Mouse (Mus musculus) brain, embryonic 14.5 days (tissue): ENCODE measurements around the gene Zwint. TPM values are rescaled to one million over a fixed set of nuclear protein-coding genes. Genes with fewer than 3 reads are reported as not detected.

Source experiments
- DNase-seq: peaks from one replicate; pipeline ENCODE4 v3.0.0-alpha.2; 2011; ENCODE audit warnings: low read depth
- CTCF ChIP-seq: fragments of 200-500 bp; IDR thresholded peaks from 2 replicates; pipeline ENCODE4 v1.5.1; 2012; ENCODE audit warnings: inconsistent platforms, mild to moderate bottlenecking, moderate library complexity, borderline replicate concordance; ENCODE audit not compliant: insufficient read depth, insufficient read length; ENCODE audit errors: extremely low read depth
- POLR2A ChIP-seq: fragments of 200-500 bp; IDR thresholded peaks from 2 replicates; pipeline ENCODE4 v1.6.1; 2012; ENCODE audit warnings: mild to moderate bottlenecking, inconsistent platforms, borderline replicate concordance; ENCODE audit not compliant: poor library complexity, insufficient read depth, insufficient read length, severe bottlenecking; ENCODE audit errors: extremely low read depth
- polyA plus RNA-seq: library from polyadenylated mRNA; depleted of rRNA; stranded (reverse); fragments of >200 nt; gene quantifications from 2 replicates; pipeline ENCODE4 v1.2.3, GENCODE M21; 2012; rRNA removed

Gene Zwint
- 499 and 520 TPM in 2 replicates for polyA plus RNA-seq

DNA sequence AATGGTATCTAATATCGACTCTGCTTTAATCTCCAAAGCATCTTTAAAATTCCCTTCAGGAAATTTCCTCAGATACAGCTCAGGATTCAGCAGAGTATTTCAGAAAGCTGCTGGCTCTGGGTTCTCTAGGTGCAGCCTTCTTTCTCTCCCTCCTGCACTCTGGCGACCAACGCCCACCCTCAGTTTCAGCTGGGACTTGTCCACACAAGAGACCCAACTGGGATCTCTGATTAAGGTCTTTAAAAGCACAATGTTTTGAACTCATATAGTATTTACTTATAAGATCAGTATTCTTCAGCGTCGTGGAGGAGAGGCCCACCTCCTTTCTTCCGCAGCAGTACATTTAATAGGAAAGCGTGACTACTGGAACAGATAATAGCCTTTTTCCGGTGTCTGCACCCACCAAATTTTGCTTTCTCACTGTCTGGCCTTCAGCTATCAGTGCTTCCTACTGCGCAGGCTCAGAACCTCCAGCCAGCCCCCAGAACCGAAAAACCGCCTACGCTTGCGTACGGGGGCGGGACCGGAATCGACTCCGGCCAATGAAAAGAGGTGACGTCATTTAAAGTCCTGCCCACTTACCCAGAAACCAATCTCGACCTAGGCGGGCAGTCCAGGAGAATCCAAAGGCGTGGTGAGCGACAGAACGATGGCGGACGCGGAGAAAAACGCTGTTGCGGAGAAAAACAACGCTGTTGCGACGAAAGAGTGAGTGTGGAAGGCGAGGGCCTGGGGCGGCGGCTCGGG, at the start of gene Zwint:
Zwint (plus strand) TSS at position 576 of the 747 bp plus-strand sequence.
- TF ChIP-seq POLR2A, result peak; percentile 42; the same call in 1 of the 2 replicates
- no peak for TF ChIP-seq CTCF
- peak; percentile 99 for DNase-seq

DNA sequence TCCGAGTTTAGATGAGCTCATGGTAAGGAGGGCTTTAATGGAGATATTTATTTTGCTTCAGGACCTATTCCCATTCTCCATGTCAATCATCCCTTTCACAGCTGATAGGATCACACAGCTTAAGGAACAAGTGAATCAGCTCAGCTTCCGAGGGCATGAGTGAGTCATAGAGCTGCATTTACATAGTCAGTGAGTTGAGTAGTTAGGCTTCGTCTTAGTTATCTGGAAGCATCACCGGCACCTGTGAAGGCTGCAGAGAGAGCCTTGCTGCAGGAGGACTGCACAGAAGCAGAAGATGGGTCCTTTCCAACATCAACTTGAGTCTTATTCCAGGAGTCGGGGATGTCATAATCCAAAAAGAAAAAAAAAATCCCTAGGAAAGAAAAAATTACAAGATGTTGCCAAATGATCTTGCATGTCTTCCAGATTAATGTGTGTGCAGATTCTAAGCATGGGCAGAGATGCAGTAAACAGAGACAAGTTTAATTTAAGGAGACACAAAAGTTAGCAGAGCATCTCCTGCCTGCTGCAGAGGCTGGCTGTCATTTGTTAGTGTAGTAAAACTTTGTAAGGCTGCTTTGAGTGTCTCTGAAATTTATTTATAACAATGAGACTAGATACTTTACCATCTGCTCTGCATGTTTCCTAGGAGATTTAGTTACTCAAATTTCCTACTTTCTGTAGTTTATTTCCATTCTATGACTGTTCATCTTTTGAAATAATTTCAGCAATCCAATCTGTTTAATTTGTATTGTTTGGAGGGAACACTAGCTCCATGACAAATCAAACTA, 41.3 kb upstream of the Zwint start:
- no peak for DNase-seq

DNA sequence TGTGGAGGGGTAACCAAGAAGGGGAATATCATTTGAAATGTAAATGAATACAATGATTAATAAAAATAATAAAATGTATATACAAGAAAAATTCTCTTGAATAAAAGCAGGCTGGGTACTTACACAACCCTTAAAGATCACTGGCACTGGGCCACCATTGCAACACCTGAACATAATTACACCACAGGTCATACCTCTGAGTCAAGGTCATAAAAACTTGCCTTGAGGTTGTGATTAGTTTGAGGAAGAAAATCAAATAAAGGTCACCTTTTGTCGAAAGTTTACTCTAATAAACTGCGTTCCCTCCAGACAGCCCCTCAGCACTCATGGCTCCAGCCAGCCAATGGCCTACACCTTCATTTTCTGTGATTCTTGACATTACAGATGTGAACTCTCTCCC, 38.5 kb upstream of the Zwint start:
- no peak for TF ChIP-seq CTCF
- TF ChIP-seq POLR2A, result no peak
- no peak for DNase-seq

More for the DNA sequence above, 41.3 kb upstream of the Zwint start:
- TF ChIP-seq CTCF (no peak), POLR2A (no peak)

DNA sequence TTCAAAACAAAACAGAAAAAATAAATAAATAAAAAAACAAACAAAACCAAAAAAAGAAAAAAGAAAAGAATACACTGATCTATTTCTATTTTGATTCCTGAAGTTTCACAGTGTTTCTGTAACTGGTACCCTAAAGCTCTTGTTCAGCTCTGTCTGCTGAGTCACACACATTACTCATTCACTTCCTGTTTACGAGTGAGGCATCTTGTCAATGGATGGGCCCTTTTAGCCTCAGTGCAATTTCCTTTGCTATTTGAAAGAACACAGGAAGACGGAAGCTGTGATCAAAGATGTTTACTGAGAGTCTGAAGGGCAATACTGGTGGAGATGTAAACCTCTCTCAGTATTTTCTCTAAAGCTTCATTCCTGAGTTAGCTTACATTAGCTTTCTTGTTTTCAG, 34.1 kb upstream of the Zwint start:
- TF ChIP-seq CTCF, result no peak
- TF ChIP-seq POLR2A, result no peak
- DNase-seq, result peak; percentile 6

DNA sequence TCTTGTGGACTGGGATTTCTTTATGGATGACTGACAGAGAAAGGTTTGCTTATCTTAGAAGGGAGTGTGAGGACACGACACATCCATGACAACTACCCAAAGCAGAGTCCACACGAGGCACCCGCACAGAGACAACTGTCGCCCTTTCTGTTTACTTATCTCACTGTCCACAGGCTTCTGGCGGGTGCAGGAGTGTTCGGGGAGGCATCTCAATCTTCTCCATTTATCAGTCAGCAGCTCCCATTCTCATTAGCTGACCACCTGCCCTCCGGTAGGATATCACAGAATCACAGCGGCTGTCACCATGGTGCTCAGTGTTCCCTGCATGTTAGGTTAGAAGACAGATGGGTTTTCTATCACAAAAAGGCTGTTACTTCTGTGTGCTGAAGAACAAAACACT, 31.1 kb upstream of the Zwint start:
- DNase-seq, result peak; percentile 19
- no peak for TF ChIP-seq POLR2A
- no peak for TF ChIP-seq CTCF

DNA sequence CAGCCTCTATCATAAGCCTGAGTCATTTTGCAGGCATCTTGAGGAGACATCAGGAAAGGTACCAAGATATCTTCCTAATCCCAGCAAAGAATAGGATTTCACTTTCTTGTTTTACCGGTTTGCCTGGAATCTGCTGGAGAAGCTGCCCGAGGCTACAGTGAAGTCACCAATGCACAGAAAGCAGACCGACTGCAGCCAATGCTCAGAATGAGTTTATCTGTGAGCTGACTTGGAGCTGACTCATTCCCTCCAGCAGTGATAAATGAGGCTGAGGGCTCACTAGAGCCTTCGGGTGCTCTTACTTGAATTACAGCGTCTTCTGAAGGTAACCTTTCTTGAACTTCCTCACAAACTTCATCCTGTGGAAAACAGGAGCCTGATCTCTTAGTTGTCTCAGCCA, 20.5 kb upstream of the Zwint start:
- TF ChIP-seq CTCF (no peak), POLR2A (no peak)
- no peak for DNase-seq

DNA sequence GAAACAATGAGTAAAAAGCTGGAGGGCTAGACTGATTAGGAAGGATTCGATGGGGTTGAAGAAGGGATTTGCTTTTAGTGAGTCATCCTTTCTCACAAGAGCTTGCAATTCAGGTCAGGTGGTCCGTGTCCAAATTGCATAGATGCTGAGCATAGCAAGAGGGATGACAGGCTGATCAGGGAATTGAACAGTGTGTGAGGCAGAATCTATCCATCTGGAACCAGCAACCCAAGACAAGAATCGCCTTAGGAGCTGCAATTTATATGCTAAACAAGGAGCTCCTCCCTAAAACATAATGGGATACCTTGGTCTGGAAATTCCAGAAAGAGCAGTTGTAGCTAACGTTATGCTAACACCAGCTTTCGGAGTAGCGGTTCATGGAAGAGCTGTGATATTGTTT, 3.8 kb upstream of the Zwint start:
- TF ChIP-seq POLR2A (no peak), CTCF (no peak)
- DNase-seq, result peak; percentile 30

DNA sequence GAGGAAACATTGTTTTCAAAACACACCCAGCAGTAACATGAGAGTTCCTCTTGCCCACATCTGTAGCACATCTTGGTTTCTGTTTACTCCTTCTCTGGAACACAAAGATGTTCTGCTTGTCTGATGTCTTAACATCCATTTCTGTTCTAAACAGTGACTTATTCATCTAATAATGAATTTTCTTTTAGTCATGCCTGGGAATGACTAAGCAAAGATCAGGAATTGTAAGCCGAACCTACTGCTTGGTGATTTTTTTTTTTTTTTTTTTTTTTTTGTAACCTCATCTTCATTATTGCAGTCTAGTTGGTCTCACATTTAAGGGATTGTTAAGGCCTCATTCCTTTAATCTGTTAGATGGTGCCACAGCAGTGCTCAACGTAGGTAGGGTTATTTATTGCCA, 848 bp upstream of the Zwint start:
- TF ChIP-seq CTCF, result no peak
- no peak for TF ChIP-seq POLR2A
- no peak for DNase-seq

DNA sequence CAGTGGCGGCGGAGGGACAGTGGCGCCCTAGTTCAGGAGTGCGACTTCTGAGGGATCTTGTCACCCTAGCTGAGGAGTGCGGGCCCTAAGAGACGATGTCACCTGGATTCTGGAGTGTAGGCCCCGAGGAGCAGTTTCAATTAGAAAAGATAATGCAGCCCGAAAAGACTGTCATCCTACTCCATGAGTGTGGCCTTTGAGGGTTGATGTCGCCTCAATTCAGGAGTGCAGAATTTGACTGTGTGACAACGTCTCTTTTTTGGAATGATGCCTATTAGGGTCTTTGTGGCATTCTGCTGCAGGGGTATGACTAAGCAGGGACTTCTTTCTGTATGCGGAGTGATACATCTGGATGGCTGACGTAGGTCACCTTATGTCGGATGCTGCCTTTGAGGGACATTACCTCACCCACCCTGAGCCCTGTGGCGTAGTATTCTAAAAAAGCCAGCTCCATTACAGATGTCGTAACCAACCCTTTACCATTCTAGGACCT, 418 bp downstream of the Zwint start:
- TF ChIP-seq POLR2A, result no peak
- TF ChIP-seq CTCF, result no peak
- peak; percentile 95 for DNase-seq

DNA sequence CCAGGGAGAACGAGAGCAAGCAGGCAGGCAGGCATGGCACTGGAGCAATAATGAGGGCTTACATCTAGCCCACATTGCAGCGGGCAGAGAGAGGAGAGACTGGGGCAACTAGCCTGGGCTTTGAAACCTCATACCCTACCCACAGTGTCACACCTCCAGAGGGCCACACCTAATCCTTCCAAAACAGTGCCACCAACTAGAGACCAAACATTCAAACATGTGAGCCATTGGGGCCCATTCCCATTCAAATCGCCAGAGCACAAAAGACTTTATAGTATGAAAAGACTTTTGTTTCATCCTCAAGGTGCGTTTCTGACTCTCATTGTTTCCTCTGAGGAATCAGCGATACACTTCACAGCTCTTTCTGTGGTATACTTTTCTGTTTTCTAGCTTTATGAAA, 4.6 kb downstream of the Zwint start:
- TF ChIP-seq POLR2A (no peak), CTCF (no peak)
- no peak for DNase-seq

DNA sequence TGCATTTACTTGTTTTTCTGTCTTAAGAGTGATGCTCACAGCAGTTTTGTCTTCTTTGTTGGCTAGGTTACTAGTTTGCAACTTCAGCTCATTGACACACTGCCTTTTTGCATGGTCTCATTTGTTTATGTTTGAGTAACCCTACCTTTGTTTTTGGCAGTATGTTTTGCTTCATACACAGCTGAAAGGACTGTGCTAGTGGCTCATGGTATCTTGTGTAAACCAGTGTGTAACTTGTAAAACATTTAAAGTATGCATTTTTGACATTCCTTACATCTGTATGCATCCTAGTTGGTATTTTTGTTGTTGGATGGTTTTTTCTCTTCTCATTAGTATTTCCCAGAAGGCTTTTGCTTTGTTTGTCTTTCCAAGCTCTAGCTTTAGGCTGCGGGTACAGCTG, 5.7 kb downstream of the Zwint start:
- no peak for DNase-seq
- TF ChIP-seq POLR2A, result no peak
- no peak for TF ChIP-seq CTCF
